Mouse (Mus musculus): ENCODE results near the gene Glrx. TPM values are rescaled to one million over a fixed set of nuclear protein-coding genes. Genes with fewer than 3 reads are reported as not detected.

The Glrx gene
- total and polyA plus RNA-seq, 3 experiments = 9.2 to 20.2 TPM; not detected in 1

DNA sequence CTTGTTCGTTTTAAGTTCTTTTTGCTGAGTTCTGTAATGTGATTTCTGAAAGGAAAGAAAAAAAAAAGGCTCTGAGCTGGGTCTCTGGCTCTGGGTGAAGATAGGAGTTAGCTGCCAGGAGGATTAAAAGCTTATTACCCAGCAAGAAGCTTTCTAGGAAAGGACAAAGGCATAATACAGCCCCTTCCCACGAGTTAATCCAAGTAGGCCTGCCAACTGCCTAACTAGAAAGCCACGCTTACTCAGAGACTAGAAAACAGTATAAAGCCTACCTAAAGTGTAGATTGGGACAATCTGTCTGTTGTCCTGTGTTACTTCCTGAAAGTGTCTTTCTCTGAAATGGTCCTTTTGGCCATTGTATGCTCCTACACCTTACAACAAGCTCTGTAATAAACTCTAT lies 21.2 kb upstream of the Glrx start:
- Histone ChIP-seq H3K36me3 (ENCODE audit: control insufficient read depth in 1 of 2, insufficient read depth in 2 of 2, low read length in 2 of 2) (peaks cover 0 to 10% of the 10 kb centered on the region in 2 experiments; a peak in 2 of 4 replicates), H3K4me3 (ENCODE audit: control insufficient read depth in 1 of 2, insufficient read depth in 1 of 2, low read depth in 2 of 2, low read length in 2 of 2) (no peak overlapping the region), H3K9me3 (replicated peaks; ENCODE audit: insufficient read depth, low read length) (no peaks in the 10 kb centered on the region), H3K9ac (ENCODE audit: control insufficient read depth, low read depth, low read length, poor library complexity, severe bottlenecking) (no peak overlapping the region), H3K79me2 (ENCODE audit: control insufficient read depth, insufficient read depth, low read length, poor library complexity) (no peaks in the 10 kb centered on the region), H3K27me3 (ENCODE audit: control insufficient read depth in 1 of 2, insufficient read depth in 2 of 2, low read length in 2 of 2) (no peaks in the 10 kb centered on the region), H3K4me1 (ENCODE audit: control insufficient read depth in 1 of 2, insufficient read depth in 2 of 2, low read length in 2 of 2) (peaks cover 3 to 7% of the 10 kb centered on the region in 2 experiments; a peak in 3 of 4 replicates), H3K27ac (ENCODE audit: control insufficient read depth, low read depth, low read length) (no peak overlapping the region)
- no peak for DNase-seq (ENCODE audit: low read depth, low spot score)
- TF ChIP-seq JUND (IDR thresholded peaks at IDR 0.05; ENCODE audit: low read depth, low read length) (no peak), MAX (IDR thresholded peaks at IDR 0.05; ENCODE audit: low read length) (no peak), POLR2AphosphoS2 (IDR thresholded peaks at IDR 0.05; ENCODE audit: low read length) (no peak), BHLHE40 (IDR thresholded peaks at IDR 0.05; ENCODE audit: borderline replicate concordance, low read depth, low read length) (no peak), NELFE (IDR thresholded peaks at IDR 0.05; ENCODE audit: low read depth, low read length) (no peak), HCFC1 (IDR thresholded peaks at IDR 0.05; ENCODE audit: low read depth, low read length) (no peak), ELF1 (IDR thresholded peaks at IDR 0.05; ENCODE audit: low read depth, low read length) (no peak), TCF12 (IDR thresholded peaks at IDR 0.05; ENCODE audit: low read depth, low read length) (no peak), CHD1 (IDR thresholded peaks at IDR 0.05; ENCODE audit: low read depth, low read length) (no peak), EP300 (IDR thresholded peaks at IDR 0.05; ENCODE audit: low read depth in 1 of 2, low read length in 2 of 2) (no peak), SIN3A (IDR thresholded peaks at IDR 0.05; ENCODE audit: low read length) (no peak), USF2 (IDR thresholded peaks at IDR 0.05; ENCODE audit: borderline replicate concordance in 1 of 2, insufficient read depth in 1 of 2, low read depth in 1 of 2, low read length in 2 of 2) (no peak), E2F4 (IDR thresholded peaks at IDR 0.05; ENCODE audit: borderline replicate concordance, low read depth, low read length) (no peak), RCOR1 (IDR thresholded peaks at IDR 0.05; ENCODE audit: low read depth, low read length) (no peak), ZNF384 (IDR thresholded peaks at IDR 0.05; ENCODE audit: low read depth, low read length) (no peak), POLR2A (IDR thresholded peaks at IDR 0.05; ENCODE audit: control insufficient read depth in 1 of 2, insufficient read depth in 1 of 2, low read depth in 1 of 2, low read length in 2 of 2, poor library complexity in 1 of 2) (no peak)

DNA sequence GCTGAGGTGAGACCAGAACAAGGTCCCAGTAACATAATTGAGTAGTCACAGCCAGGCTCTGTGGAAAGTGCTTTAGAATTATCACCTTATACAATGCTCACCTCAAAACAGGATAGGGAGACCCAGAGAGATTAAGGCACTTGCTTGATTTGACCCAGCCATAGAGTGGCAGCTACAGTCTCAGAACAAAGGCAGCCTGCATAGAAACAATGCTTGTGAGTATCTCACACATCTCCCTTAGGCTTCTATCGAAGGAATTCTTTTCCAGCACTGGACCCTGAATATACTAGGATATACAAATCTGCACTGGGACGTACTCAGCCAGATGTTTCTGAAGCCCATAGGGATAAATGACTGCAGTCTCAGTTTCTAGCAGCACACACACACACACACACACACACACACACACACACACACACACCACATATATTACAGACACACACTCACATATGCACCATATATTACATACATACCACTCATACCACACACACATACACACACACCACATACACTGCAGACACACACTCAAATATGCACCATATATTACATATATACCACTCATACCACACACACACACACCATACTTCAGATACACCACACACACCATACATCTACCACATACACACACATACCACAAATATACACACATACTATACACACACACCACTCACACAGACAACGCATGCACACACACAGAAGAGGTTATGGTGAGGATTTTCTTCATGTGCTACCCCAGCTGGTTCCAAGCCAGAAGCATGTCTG lies 20.5 kb upstream of the Glrx start:
- Histone ChIP-seq H3K4me3 (ENCODE audit: control insufficient read depth in 1 of 2, insufficient read depth in 1 of 2, low read depth in 2 of 2, low read length in 2 of 2) (no peak overlapping the region), H3K79me2 (ENCODE audit: control insufficient read depth, insufficient read depth, low read length, poor library complexity) (no peaks in the 10 kb centered on the region), H3K9me3 (replicated peaks; ENCODE audit: insufficient read depth, low read length) (no peaks in the 10 kb centered on the region), H3K36me3 (ENCODE audit: control insufficient read depth in 1 of 2, insufficient read depth in 2 of 2, low read length in 2 of 2) (peaks cover 0 to 10% of the 10 kb centered on the region in 2 experiments; a peak in 2 of 4 replicates), H3K27ac (ENCODE audit: control insufficient read depth, low read depth, low read length) (no peak overlapping the region), H3K4me1 (ENCODE audit: control insufficient read depth in 1 of 2, insufficient read depth in 2 of 2, low read length in 2 of 2) (peaks cover 3 to 10% of the 10 kb centered on the region in 2 experiments; a peak in 3 of 4 replicates), H3K9ac (ENCODE audit: control insufficient read depth, low read depth, low read length, poor library complexity, severe bottlenecking) (no peak overlapping the region), H3K27me3 (ENCODE audit: control insufficient read depth in 1 of 2, insufficient read depth in 2 of 2, low read length in 2 of 2) (no peaks in the 10 kb centered on the region)
- TF ChIP-seq GATA1 (IDR thresholded peaks at IDR 0.05; ENCODE audit: low read depth, low read length) = no peak
- TF ChIP-seq SIN3A (IDR thresholded peaks at IDR 0.05; ENCODE audit: low read length) = no peak
- TF ChIP-seq CHD2 (IDR thresholded peaks at IDR 0.05; ENCODE audit: low read length) = no peak
- no peak for TF ChIP-seq EP300 (IDR thresholded peaks at IDR 0.05; ENCODE audit: low read depth in 1 of 2, low read length in 2 of 2)
- no peak for TF ChIP-seq HCFC1 (IDR thresholded peaks at IDR 0.05; ENCODE audit: low read depth, low read length)
- TF ChIP-seq BHLHE40 (IDR thresholded peaks at IDR 0.05; ENCODE audit: borderline replicate concordance, low read depth, low read length) = no peak
- no peak for TF ChIP-seq POLR2A (IDR thresholded peaks at IDR 0.05; ENCODE audit: control insufficient read depth in 1 of 2, insufficient read depth in 1 of 2, low read depth in 1 of 2, low read length in 2 of 2, poor library complexity in 1 of 2)
- TF ChIP-seq NELFE (IDR thresholded peaks at IDR 0.05; ENCODE audit: low read depth, low read length) = no peak
- TF ChIP-seq MXI1 (IDR thresholded peaks at IDR 0.05; ENCODE audit: low read depth, low read length) = no peak
- no peak for TF ChIP-seq MAX (IDR thresholded peaks at IDR 0.05; ENCODE audit: low read length)
- no peak for TF ChIP-seq UBTF (IDR thresholded peaks at IDR 0.05; ENCODE audit: borderline replicate concordance, insufficient read depth, low read depth, low read length)
- TF ChIP-seq USF1 (IDR thresholded peaks at IDR 0.05; ENCODE audit: low read depth, low read length) = no peak
- no peak for DNase-seq (ENCODE audit: low read depth, low spot score)

Data from MEL (cell line).